Mouse (Mus musculus) left cerebral cortex, postnatal 25 days (tissue): ENCODE measurements around the gene Krt9. TPM values are rescaled to one million over a fixed set of nuclear protein-coding genes. Genes with fewer than 3 reads are reported as not detected.
A peak's percentile ranks its signal among the peaks of the same experiment; 100 is the strongest.
"Not testable (repeated sequence)": the region's sequence is repeated elsewhere in the genome, so short reads cannot be mapped to it uniquely, and the experiment has no call there.

Experiments used
- DNase-seq, 2 experiments: peaks; one replicate each; pipeline ENCODE4 v3.0.0; 2022; ENCODE audit warnings: low spot score in 2 of 2, mixed read lengths in 1 of 2
- intact Hi-C: fragments of 180-260 bp; cut with DNase I; formaldehyde crosslinking; loops from one replicate; pipeline ENCODE4 v1.15.1; 2025
- total RNA-seq, 2 experiments: library from RNA; stranded (reverse); gene quantifications; 2 replicates each; pipeline ENCODE4 v1.2.3; 2021

Gene Krt9
- 1 to 10 TPM; 3.7 to 4.3 TPM for total RNA-seq

DNA sequence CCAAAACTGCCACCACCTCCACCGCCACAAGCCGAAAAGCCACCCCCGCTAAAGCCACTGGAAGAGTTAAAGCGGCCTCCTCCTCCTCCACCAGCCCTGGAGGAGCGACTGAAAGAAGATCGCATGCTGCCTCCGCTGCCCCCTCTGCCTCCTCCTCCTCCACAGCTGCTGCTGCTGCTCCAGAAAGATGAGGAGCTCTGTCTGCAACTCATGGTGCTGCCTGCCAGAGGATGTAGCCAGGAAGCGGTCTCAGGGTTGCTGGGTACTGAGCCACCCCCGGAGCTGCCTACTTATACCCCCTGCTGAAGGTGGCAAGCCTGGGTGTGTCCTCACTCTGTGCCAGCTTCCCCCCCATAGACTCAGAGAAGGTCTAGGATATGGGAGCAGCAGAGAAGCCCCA is at the start of gene Krt9:
Gene Krt9, minus strand, starts transcription at position 255 of the 400 bp plus-strand sequence.
- DNase-seq = peak; percentile 56 to 79
- intact Hi-C loops = no loop called here

GRCm38 (mm10) chr11:100240272-100240671 is 47.2 kb upstream of the Krt9 start:
- DNase-seq, intact Hi-C loops: not testable (repeated sequence)

- DNase-seq = peak; percentile 13 to 53
- intact Hi-C loops = no loop called here
Observed at GRCm38 (mm10) chr11:100221741-100222140, 28.7 kb upstream of the Krt9 start.

DNA sequence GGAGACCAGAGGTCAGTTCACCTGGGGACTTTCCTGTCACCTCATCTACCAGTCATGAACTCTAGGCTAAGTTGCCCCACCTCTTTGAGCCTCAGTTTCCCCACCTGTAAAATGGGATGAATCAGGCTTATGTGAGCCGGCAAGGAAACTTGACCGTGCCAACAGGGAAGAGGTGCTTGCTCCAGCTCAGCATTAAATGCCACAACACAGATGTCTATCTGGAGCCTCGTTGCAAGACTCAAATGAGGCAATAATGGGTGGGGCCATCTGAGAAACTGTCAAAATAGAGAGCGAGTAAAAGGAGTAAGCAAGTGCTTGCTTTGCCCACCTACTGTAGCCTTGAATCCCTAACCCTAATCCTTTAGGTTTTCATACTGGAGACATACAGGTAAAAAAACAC is 26.3 kb upstream of the Krt9 start:
- DNase-seq = no peak
- intact Hi-C loops = no loop called here

DNA sequence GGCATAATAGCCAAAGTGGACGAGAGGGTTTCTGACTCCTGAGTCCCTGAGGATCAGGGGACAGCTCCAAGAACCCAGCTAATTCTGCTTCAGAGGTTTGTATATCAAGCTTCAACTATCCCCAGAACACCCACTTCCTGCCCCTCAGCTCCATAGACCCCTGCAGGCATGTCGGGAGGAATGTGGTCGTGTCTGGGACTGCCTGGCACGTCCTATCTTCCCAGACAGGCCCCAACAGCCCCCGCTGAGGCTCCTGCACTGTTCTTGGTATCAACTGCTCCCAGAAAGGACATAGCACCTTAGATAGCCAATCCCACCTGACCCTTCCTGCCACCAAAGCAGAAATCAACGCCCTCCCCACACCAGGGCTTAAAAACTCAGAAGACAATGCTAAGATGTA is 15.5 kb upstream of the Krt9 start:
- no peak for DNase-seq
- intact Hi-C loops = no loop called here

- no peak for DNase-seq
- intact Hi-C loops = no loop called here
Observed at GRCm38 (mm10) chr11:100207498-100207897, 14.5 kb upstream of the Krt9 start, which contains the start of gene Krt14. TSS of gene Krt14 (minus strand) at chr11:100207548.

- intact Hi-C loops = no loop called here
- DNase-seq = no peak
Observed at GRCm38 (mm10) chr11:100203448-100203847, 10.4 kb upstream of the Krt9 start.

GRCm38 (mm10) chr11:100202906-100203305 is 9.9 kb upstream of the Krt9 start:
- DNase-seq = no peak
- intact Hi-C loops = no loop called here

- DNase-seq = peak; percentile 28 to 34
- intact Hi-C loops = loop anchor here (1.0 kb wide), 1 partner anchor 82 kb away; no protein-coding TSS in a partner anchor
Observed at GRCm38 (mm10) chr11:100200104-100200820, 7.2 kb upstream of the Krt9 start.

- intact Hi-C loops = no loop called here
- DNase-seq = peak; percentile 25 to 90
Observed at GRCm38 (mm10) chr11:100198666-100199065, 5.6 kb upstream of the Krt9 start.

DNA sequence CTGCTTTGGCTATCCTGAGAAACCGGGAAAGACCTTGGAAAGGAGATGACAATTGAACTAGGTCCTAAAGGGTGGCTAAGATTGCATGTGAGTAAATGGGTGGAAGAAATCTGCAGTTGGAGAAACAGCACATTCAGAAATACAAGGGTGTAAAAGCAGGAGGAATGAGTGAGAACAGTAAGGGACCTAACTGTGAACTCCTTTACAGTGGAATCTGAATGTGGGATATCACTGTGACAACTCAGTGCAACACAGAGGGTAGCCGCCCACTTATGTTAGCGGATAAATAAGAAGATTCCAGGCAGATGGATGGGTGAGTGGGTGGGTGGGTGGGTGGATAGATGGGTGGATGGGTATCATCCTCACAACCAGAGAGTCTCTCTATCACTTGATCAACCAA is 1.2 kb downstream of the Krt9 start:
- intact Hi-C loops = no loop called here
- peak in 1 of 2 experiments; percentile 23 for DNase-seq

DNA sequence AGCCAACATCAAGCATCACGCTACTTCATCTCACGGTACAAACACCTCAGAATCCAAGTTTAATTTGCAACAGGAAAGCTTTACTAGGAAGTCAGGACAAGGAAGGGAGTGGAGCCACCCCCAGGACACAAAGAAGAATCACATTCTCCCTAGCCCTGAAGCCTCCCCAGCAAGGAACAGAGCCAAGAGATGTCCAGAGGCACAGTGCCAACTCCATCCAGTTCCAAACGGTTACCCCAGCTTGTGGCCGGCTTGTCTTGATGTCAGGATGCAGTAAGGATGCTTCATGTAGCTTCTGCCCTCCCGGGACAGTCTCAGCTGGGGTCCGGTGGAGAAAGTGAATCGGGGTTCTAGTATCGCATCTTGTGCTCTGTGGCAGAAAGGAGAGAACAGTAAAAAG is 6.3 kb downstream of the Krt9 start:
- DNase-seq = no peak
- intact Hi-C loops = no loop called here

DNA sequence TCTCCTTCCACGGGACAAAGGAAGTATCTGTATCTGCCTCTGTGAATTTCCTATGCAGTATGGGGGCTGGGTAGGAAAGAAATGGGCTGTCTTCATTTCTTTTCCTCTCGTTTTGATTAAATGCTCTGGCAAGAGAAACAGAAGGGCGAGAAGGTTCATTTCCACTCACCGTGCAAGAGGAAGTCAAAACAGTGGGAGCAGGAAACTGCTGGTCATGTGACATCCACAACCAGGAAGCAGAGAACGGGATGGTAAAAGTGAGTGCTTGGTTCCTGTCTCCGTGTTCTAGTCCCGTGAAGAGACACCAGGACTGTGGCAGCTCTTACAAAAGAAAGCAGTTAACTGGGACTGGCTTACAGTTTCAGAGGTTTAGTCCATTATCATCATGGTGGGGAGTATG is 11.3 kb downstream of the Krt9 start:
- intact Hi-C loops = no loop called here
- DNase-seq = no peak

DNA sequence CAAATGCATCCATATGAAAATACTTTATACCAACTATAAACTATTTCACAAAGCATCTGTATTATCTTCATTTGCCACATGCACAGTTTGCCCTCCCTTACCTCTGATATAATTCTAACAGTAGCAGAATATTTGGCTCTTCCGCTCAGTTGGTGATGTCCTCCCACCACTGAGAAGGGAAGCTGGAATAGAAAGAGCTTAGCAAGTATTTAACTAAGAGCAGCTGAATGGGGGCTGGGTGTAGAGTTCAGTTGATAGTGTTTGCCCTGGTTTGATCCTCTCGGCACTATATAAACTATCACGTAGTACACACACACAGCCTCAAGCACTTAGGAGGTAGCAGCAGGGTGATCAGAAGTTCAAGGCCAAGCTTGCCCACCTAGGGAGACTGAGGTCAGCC is 13.8 kb downstream of the Krt9 start:
- peak in 1 of 2 experiments; percentile 30 for DNase-seq
- intact Hi-C loops = no loop called here

DNA sequence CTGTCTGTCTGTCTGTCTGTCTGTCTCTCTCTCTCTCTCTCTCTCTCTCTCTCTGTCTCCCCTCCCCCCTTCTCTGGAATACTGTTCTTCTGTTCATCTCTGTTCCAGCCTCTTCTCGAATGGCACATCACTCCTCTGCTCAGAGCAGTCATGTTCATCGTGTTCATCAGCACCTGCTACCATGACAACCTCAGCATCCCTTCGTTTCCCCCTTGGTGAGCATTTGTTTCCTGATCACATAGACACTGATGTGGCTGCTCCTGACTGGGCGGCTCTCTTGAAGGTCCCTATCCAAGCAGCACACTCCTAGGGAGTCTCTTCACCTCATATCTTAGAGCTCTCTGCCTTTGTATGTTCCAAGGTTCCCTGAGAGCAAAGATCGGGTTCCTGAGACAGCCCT is 14.7 kb downstream of the Krt9 start:
- intact Hi-C loops = no loop called here

GRCm38 (mm10) chr11:100176791-100177190 is 16.3 kb downstream of the Krt9 start:
- intact Hi-C loops = no loop called here

More for the DNA sequence above, 14.7 kb downstream of the Krt9 start:
- peak; percentile 18 to 22 for DNase-seq

DNA sequence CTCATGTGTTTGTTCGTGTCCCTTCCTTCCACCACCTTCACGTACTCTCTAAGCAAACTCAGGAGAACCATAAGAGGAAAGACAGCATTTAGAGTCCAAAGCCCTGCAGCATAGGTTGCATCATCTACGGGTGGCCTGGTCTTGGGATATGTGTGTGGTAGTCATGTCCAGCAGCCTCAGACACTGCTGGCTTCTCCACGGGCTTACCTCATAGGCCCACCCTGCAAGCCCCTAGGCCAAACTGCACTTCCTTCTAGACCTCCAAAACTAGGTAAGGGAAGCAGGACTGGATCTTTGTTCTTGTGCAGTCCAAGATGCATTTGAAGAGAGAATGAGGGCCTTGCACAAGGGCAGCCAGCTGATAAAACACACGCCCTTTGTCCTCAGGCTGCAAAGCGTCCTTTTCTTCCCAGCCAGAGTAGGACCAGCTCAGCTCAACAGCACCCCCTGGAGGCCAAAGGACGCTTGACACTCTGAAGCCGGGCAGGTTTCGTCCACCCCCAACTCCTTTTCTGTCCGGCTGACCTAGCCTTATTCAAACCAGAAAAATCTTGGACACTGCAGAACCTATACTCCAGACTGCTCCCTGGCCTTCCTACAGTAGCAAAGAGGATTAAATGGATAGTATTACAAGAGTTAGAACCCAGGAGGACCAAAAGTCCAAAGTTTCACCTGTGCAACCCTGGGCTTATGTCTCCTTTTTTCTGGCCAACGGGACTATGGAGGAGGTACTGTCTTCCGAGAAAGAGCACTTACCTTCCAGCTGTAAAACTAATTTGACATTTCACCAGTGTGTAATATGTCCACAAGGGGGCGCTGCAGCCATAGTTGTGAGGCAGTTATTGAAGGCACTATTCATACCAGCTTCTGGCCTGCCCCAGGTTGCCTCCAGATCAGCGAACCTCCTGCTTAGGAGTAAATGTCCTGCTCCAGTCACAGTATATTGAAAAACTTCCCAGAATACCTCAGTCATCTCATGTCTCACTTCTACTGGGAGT is 24.0 kb downstream of the Krt9 start:
- peak; percentile 74 to 81 for DNase-seq
- intact Hi-C loops = loop anchor here (1.0 to 5.0 kb wide), 6 partner anchors 107 to 790 kb away; no protein-coding TSS in a partner anchor

More at GRCm38 (mm10) chr11:100176791-100177190, 16.3 kb downstream of the Krt9 start:
- DNase-seq = no peak

GRCm38 (mm10) chr11:100168071-100168470 is 25.0 kb downstream of the Krt9 start:
- DNase-seq = no peak
- intact Hi-C loops = loop anchor here (2.0 to 5.0 kb wide), 4 partner anchors 106 to 789 kb away; no protein-coding TSS in a partner anchor

DNA sequence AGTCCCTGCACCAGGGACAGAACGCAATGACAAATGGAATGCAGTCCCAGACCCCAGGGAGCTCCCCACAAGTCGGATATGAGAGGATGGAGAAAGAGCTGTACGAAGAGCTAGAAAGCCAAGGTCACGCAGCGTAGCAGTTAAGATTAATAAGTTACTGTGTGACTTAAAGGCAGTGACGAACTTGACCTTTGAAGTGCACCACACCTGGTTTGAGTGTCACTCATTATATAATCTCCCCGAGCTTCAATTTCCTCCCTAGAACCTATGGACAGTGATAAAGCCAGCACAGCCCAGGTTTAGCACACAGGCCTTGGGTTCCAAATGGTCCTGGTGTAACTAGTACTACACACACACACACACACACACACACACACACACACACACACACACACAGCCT is 28.7 kb downstream of the Krt9 start:
- DNase-seq = no peak
- intact Hi-C loops = no loop called here

DNA sequence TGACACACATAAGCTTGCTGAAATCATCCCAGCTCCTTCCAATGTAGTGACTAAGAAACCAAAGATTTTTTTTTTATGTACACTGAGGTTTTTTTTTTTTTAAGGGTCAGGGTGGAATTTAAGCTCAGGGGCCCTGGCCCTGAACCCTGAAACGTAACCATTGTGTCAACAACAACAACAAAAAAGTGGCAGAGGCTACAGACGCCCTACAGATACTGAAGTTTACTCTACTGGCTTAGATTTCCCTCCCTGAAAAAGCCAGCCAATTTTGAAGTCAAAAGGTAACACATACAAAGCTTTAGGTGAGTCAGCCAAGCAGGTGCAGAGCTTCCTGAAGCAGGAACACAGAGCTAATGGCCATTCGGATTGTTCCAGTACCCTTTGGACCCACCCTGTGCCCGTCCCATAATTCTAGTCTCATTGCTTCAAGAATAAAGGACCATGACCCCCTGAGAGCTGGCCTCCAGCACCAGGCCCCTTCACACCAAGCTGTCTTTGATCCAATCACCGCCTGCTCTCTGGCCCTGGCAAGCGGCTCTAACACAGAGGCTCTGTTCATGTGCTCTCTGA is 35.1 kb downstream of the Krt9 start:
- DNase-seq = no peak
- intact Hi-C loops = no loop called here
